Mouse (Mus musculus): ENCODE measurements around the gene Fbxo40.

Fbxo40 gene

DNA sequence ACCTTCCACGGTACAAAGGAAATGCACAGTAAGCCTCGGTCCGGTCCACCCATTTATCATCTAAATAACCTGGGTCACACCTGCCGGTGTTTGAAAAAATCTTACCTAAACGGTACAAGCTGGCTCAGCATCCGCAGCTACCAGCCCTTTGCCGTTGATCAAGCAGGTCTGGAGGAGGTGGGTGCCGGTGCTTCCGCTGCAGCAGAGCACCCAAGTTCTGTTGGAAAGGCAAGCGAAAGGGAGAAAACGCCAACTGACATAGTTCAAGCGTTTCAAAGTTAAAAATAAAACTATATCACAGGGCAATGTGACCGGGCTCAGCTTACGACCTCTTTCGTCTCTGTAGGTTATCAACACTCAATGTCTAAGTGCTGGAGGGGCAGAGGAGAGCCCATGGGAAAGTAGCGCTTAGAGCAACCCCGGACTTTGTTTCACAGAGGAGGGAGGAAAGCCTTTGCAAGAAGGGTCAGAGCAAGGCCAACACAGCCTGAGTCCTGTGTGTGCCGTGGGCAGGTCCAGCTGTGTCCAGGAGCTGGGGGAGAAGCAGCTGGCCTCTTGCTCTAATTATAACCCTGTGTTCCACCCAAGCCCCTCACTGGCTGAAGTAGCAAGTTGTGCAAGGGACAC is at the start of gene Fbxo40:
Gene Fbxo40, minus strand, starts transcription at position 469 of the 627 bp plus-strand sequence.
- DNase-seq (ENCODE audit: low read depth in 2 of 2, low spot score in 2 of 2) = no peak

DNA sequence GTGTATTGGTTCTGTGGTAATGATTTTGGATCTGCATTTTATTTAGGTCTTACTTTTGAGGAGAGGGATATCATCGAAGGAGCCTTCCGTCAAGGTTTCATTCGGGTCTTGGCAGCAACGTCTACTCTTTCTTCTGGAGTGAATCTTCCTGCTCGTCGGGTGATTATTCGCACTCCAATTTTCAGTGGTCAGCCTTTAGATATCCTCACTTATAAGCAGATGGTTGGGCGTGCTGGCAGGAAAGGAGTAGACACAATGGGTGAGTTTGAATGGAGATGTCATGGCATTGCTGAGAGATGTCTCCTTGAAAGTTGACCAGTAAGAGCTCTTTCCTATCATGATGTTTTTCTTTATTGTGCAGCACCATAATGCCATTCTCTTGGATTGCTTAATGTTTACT is 44.5 kb upstream of the Fbxo40 start:
- DNase-seq (ENCODE audit: low read depth in 2 of 2, low spot score in 2 of 2) = no peak

DNA sequence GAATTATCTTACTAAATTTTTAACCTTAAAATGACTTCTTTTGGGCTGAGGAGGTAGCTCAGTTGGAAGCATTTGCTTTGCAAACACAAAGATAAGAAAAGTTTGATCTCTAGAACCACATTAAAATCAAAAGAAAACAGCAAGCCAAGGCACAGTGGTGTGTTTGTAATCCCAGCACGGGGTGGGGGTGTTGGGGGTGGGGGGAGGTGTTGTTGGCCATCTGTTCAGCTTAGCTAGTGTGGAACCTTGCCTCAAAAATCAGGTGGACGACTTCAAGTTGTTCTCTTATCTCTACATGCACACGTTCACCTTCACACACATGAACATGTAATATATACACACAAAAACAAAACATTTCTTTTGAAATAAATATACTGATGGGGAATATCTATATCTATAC is 41.7 kb upstream of the Fbxo40 start:
- no peak for DNase-seq (ENCODE audit: low read depth in 2 of 2, low spot score in 2 of 2)

DNA sequence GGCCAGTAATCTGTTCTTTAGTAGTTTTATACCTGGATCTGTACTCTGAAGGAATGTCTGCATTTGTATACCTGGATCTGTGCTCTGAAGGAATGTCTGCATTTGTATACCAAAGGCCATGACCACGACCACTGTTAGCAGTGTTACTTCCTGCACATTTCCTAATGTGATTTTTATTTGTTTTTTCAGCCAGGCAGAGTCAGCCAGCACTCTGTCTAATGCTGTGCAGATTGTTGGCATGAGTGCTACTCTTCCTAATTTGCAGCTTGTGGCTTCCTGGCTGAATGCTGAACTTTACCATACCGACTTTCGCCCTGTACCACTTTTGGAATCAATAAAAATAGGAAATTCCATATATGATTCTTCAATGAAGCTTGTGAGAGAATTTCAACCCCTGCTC is 37.3 kb upstream of the Fbxo40 start:
- DNase-seq (ENCODE audit: low read depth in 2 of 2, low spot score in 2 of 2) = no peak

DNA sequence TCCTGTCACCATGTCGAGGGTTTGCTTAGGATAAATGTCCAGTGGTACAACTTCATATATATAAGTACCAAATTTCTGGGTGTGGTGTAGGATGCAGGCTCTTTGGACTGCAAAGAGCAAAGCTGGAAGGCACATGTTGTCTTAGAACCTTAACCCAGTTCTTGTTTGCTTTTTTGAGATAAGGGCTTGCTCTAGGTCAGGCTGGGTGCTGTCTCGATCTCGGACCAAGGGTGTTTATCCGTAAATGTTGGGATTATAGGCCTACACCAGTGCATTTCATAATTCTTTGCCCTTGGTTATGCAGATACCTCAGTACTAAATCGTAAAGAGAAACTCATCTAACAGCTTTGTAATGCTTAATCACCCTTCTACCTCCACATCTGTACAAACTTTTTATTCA is 22.1 kb upstream of the Fbxo40 start:
- no peak for DNase-seq (ENCODE audit: low read depth in 2 of 2, low spot score in 2 of 2)

DNA sequence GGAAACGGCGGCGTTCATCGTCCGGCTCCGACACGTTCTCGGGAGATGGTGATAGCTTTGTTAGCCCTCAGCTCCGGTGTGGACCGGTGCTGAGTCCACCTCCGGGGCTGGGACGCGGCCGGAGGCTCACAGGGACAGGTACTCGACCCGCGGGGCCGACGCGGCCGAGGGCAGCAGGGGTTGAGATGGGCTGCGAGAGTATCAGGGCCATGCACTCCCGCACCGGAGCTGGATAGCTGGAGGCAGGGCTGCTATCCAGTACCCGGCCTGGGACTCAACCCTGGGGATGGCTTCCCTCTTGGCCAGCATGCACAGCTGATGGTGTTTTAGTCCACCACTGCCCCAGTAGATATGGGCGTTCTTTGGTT is 21.6 kb upstream of the Fbxo40 start:
- no peak for DNase-seq (ENCODE audit: low read depth in 2 of 2, low spot score in 2 of 2)

DNA sequence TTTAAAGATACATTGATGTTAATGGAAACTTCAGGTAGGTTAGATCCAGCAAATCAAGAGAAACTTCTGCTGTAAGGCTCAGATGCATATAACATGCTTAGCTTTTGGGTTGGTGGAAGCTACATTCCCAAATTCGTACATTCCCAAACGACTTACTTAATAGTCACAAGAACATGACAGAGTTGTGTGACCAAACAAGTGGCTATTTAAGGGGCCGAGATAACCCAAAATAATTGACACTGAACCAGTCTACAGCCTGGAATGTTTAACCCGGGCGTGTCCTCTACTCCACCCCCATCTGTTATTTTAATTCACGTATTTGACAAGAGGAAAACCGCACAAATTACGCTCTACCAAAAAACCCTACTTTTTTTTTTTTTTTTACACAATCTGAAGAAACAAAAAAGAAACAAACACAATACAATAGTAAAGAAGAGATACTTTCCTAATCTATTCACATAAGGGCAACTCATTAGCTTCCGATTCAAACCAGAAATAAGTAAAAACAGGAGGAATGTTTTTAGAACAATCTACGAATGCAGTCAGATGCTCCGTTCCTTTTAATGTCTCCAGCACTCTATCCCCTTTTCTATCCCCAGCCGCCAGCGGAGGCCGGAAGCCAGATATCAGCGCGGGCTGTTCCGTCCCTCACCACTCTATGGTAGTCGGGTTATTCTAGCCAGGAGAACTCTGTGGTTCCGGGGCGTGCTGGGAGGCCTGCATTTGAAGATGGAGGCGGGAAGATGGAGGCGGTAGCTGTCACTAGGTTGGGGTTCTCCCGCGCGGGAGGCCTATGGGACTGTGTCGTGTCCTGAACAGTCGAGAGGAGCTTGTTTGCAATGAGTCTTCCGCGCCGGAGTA is 21.0 kb upstream of the Fbxo40 start, which contains the start of gene Polq:
Gene Polq, plus strand, starts transcription at position 726 of the 861 bp plus-strand sequence.
- peak; percentile 92 to 95 for DNase-seq (ENCODE audit: low read depth in 2 of 2, low spot score in 2 of 2)

DNA sequence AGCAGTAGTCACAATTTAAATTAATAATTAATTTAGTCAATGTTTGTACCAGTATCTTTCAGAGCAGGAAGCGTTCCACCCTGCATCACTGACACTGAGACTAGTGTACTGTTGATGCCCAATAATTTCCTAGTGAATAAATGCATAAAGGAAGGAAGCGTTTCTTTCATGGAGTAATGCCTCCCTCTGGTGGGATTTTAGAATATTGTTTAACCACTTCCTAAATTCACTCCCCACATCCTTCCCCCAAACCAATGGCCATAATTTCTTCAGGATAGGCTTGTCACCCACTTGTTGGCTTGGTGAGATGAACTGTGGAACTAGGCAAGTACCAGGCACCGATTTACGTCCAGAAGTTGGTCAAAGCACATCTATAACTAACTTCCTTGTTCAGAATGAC is 20.1 kb upstream of the Fbxo40 start:
- peak; percentile 6 to 23 for DNase-seq (ENCODE audit: low read depth in 2 of 2, low spot score in 2 of 2)

DNA sequence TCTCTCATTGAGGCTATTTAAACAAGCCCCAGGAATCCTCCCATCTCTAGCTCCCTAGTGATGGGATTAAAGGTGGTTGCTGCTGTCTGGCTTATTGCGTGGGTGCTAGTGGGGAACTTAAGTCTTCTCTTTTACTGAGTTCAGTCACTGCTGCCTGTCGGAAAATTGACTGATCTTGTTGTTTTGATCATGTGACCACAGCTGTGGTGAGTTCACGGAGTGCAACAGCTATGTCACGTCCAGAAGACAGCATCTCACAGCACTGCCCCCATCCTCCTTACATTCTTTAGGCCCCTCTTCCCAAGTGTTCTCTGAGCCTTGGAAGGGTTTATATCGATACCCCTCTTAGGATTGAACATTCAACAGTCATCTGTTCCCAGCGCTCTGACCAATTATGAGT is 19.0 kb upstream of the Fbxo40 start:
- no peak for DNase-seq (ENCODE audit: low read depth in 2 of 2, low spot score in 2 of 2)

DNA sequence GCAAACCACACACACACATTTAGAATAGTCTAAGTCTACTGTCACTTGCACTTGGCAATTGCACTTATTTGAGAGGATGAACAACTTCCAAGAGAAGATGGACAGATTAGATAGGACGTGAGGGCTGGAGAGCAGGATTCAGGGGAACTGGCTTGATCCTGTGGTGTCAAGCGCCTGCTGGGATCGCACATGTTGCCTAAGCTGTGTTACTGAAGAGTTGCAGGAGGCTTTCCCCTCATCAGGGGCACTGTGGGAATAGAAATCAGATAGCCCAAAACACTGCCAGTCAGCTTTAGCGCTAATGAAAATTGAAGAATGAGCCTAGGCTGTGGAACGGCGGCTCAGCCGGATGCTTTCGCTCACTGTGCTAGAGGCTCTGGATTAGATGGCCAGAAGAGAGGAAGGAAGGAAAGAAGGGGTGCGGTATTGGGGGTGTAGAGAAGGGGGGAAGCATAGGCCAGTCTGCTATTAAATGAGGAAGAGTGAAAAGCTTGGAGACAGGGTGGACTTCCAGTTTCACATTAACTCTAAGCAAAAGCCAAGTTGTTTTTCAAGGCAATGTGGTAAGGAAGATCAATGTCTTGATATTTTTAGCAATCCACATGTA is 9.2 kb upstream of the Fbxo40 start:
- DNase-seq (ENCODE audit: low read depth in 2 of 2, low spot score in 2 of 2) = no peak

DNA sequence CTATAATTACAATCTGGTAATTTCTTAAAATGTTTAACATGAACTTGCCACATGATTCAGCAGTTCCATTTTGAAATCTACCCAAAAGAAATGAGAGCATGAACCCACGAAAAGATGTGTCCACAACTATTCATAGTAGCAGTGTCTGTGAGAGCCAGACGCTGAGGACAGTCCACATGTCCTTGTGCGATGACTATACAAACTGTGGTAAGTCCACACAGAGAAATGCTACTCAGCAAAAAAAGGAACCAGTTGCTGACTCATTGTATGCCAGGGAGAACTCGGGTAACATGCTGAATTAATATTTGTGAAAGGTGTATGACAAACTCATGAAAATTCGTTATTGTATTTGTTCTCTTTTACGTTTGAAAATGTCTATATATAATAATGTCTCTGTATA is 7.4 kb upstream of the Fbxo40 start:
- DNase-seq (ENCODE audit: low read depth in 2 of 2, low spot score in 2 of 2) = no peak

DNA sequence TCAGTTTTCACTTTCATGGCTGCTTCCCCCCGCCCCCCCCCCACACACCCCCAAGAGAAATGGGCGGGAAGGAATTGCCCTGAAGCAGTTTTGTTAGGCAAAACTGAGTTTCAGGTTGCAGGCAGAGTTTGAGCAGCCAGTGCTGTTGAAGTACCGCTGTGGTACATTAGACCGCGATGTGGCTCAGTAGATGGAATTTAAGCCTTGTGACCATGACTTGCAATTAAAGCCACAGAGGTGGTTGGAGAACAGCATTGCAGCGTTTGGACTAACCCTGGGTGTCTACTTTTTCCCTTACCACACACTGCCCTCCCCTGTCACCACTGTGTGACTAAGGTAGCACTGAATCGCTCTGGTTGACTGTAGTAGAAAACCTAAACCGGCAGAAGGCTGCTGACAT is 774 bp downstream of the Fbxo40 start:
- DNase-seq (ENCODE audit: low read depth in 2 of 2, low spot score in 2 of 2) = no peak

DNA sequence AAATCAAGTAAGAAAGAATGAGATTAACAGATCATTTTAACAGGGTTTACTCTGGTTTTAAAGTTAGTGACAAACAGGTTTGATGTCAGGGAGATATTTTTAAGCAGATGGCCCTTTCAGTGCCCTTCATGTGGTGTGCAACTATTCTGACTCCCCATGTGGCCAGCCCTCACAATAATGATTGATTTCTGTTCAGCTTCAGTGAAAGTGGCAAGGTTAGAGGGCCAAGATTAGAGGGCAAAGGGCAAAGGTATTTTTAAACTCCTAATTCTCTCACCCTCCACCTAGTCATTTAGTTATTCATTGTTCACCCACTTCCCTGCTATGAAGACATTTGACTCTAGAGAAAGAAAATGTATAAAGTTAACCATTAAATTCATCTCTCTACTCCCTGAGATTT is 2.2 kb downstream of the Fbxo40 start:
- no peak for DNase-seq (ENCODE audit: low read depth in 2 of 2, low spot score in 2 of 2)

DNA sequence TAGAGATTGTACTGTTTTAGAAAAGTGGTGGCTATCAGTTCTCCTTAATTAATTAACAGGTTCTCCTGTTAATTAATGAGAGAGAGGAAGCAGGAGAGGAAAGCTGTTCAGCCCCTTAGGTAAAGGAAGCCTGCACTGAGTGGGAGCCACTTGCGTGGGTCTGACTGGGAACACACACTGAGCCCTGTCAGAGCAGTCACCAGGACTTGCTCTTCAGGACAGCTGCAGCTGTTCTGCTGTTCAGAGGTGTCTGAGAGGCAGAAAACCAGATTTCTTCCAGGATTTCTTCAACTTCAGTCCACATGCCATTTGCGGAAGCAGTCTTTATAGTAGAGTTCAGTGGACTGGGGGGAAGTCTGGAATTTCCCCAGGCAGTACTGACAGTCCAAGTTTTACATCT is 2.9 kb downstream of the Fbxo40 start:
- DNase-seq (ENCODE audit: low read depth in 2 of 2, low spot score in 2 of 2) = no peak

DNA sequence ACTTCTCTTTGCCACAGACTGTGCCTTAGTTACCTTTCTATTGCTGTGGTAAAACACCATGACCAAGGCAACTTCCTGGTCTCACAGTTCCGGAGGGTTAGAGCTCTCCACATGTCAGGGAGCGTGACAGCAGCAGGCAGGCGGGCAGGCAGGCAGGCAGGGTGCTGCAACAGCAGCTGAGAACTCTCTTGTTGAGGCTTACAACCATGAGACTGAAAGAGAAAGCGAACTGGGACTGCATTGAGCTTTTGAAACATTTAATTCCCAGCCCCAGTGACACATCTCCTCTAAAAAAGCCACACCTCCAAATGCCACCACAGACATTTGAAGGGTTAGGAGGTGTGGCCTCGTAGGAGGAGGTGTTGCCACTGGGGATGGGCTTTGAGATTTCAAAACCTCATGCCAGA is 4.6 kb downstream of the Fbxo40 start:
- DNase-seq (ENCODE audit: low read depth in 2 of 2, low spot score in 2 of 2) = peak; percentile 16 to 37

DNA sequence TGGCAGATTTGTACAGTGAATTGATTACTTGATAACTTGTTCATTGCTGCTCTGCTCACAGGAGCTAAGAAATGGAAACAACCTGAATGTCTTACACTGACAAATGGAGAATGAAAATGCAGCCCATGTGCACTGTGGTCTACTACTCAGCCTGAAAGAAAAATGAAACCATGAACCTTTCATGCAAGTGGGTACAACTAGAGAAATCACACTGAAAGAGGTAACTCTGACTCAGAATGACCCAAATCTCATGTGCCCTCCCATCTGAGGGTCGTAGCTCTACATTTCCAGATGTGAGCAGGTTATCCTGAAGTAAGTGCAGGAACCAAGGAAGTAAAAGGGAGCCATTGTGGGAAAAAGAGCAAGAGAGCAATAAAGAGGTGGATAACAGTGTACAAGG is 6.5 kb downstream of the Fbxo40 start:
- DNase-seq (ENCODE audit: low read depth in 2 of 2, low spot score in 2 of 2) = no peak

DNA sequence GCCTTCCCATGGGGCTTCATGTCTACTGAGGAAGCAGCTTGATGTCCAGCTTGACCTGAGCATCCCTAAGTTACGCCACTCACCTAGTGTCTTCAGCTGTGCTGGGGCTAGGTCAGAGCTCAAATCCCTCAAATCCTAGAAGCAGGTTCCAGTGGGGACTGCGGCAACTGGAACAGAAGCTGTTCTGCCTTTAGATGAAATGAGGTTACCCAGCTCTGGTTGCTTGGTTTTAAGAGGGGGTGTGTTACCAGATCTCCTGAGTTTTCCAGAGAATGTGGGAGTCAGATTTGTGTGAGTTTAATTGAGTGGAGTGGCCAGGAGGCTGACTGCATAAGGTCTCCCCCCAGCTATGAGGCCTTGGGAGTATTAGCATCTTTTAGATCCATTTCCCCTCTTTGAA is 11.1 kb downstream of the Fbxo40 start:
- DNase-seq (ENCODE audit: low read depth in 2 of 2, low spot score in 2 of 2) = no peak

DNA sequence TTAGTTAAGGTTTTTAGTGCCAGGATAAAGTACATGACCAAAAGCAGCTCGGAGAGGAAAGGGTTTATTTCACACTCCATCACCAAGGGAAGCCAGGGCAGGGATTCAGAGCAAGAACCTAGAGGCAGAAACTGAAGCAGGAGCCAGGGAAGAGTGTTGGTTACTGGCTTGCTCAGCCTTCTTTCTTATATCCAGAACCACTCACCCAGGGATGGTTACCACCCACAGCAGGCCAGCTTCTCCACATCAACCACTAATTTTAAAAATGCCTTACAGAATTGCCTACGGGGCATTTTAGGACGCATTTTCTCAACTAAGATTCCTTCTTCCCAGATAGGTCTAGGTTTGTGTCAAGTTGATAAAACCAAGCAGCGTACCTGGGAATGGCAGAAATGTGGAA is 26.9 kb downstream of the Fbxo40 start:
- no peak for DNase-seq (ENCODE audit: low read depth in 2 of 2, low spot score in 2 of 2)

DNA sequence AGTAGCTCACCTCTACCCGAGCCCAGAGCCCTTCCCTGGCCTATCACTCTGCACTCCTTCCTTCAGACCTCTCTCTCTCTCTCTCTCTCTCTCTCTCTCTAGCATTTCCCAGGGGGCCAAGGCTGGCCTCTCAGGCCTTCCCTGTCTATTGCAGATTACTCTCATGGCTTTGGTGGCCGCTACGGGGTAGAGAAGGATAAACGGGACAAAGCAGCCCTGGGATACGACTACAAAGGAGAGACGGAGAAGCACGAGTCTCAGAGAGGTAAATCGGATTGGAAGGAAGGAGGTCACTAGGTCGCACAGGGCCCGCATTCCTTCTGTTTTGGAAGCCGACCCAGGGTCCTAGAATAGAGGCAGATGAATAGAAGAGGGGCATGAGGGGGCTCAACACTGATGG is 35.2 kb downstream of the Fbxo40 start:
- DNase-seq (ENCODE audit: low read depth in 2 of 2, low spot score in 2 of 2) = no peak

DNA sequence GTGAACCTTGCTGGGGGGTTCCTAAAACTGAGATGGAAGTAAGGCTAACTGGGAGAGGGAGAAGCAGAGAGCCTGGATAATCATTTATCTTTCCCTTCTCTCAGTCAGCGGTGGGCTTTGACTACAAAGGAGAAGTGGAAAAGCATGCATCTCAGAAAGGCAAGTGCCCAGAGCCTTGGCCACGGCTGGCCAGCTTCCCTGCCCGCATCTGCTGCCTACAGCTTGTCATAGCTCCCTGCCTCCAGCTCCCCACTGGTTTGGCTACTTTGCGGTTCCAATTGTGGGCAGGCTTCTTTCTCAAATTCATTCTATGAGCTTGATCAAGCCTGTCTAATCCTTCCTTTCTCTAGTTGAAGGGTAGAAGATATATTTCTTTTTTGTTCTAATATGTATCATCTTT is 39.2 kb downstream of the Fbxo40 start:
- no peak for DNase-seq (ENCODE audit: low read depth in 2 of 2, low spot score in 2 of 2)

DNA sequence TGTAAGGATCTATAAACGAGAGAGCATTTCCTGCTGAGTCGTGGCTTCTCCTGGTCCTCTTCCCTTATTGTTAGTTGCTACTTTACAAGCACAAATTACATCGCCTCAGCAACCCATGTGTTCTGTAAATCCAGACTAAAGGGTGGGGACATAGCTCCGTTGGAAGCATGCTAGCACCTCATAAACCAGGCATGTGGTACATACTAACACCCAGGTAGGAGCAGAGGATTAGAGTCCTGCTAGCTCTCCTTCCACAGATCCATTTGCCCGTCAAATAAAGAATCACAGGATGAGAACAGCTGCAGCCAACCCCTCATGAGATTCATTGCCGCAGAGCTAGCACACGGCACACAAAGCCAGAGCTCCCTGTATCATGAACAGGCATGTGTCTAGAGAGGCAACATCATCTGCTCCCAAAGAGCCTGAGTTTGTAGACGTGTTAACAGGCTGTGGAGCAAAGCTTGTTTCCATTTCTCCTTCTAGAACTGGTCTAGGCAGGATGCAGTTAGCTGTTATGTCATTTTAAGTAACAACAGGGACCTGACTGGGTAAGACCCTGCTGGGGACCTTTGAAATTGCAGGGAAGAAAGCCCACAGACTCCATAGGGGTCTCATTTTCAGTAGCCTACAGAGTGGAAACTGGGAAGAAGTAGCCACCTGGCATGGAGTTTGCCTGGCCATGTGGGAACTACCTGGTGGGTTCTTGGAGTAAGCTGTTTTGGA is 40.5 kb downstream of the Fbxo40 start:
- no peak for DNase-seq (ENCODE audit: low read depth in 2 of 2, low spot score in 2 of 2)

All from CD8-positive naive resting alpha-beta T cell, adult 2 months (primary cell).